Mouse (Mus musculus): Measurements from ENCODE around the gene Cipc. TPM values are rescaled to one million over a fixed set of nuclear protein-coding genes. Genes with fewer than 3 reads are reported as not detected.
A peak's percentile ranks its signal among the peaks of the same experiment; 100 is the strongest.

Gene Cipc
- polyA plus RNA-seq (2016; fragmentation: Nextera tagmentation; extraction: Ambion mirVana) = 29.2 and 31.9 TPM in 2 replicates

- peaks cover 14% of the 10 kb centered on the region for H3K4me1 ChIP-seq
- peak within 1 kb of the TSS; percentile 82 for H3K9ac ChIP-seq
- H3K36me3 ChIP-seq = no peaks in the 10 kb centered on the region
- no peaks in the 10 kb centered on the region for H3K27me3 ChIP-seq
- ATAC-seq (ENCODE audit: insufficient number of reproducible peaks, insufficient read depth, low FRiP score, low TSS enrichment) = peak; percentile 98
- peak within 1 kb of the TSS; percentile 62 for H3K4me3 ChIP-seq
- peak within 1 kb of the TSS; percentile 99 for H3K27ac ChIP-seq
- WGBS = under 1% methylated on average over 64 of the region's 64 CpGs
- H3K4me2 ChIP-seq (replicated peaks) = peak within 1 kb of the TSS; percentile 84
- no peaks in the 10 kb centered on the region for H3K9me3 ChIP-seq
Observed at GRCm38 (mm10) chr12:86946862-86947574, at the start of gene Cipc. Cipc (plus strand) TSS chr12:86947043.

DNA sequence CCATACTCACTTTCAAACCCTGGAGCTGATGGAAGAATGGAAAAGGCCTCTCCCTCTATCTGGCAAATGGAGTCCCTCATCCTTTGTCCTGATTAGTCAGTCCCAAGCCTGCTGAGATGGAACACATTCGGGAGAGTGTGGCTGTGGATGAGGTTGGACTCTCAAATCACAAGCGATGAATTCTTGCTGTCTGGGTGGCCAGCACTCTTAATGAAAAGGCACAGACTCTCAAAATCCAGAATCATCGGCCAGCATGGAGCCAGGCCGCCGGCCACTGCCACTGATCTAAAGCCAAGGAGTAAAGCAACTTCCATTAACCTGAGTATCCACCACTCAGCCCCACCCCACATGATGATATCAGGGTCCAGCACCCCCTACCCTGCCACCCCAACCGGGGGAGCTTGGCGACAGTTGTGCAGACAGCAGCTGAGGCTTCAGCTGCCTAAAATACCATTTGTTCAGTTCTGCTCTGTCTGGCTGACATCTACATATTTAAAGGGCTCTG is 49.0 kb upstream of the Cipc start:
- no peaks in the 10 kb centered on the region for H3K27me3 ChIP-seq
- peak overlapping the region; percentile 99 for H3K27ac ChIP-seq
- no peak overlapping the region for H3K4me2 ChIP-seq (replicated peaks)
- ATAC-seq (ENCODE audit: insufficient number of reproducible peaks, insufficient read depth, low FRiP score, low TSS enrichment) = no peak
- WGBS = 54% methylated on average over 7 of the region's 7 CpGs
- no peaks in the 10 kb centered on the region for H3K9me3 ChIP-seq
- H3K4me3 ChIP-seq = no peak overlapping the region
- no peaks in the 10 kb centered on the region for H3K36me3 ChIP-seq
- H3K9ac ChIP-seq = no peak overlapping the region
- H3K4me1 ChIP-seq = peaks cover 72% of the 10 kb centered on the region

GRCm38 (mm10) chr12:86898448-86898847 is 48.4 kb upstream of the Cipc start:
- WGBS = 58% methylated on average over 3 of the region's 3 CpGs
- H3K4me2 ChIP-seq (replicated peaks) = no peak overlapping the region
- ATAC-seq (ENCODE audit: insufficient number of reproducible peaks, insufficient read depth, low FRiP score, low TSS enrichment) = no peak
- no peaks in the 10 kb centered on the region for H3K9me3 ChIP-seq
- no peak overlapping the region for H3K4me3 ChIP-seq
- H3K9ac ChIP-seq = no peak overlapping the region
- H3K4me1 ChIP-seq = peaks cover 66% of the 10 kb centered on the region
- H3K27me3 ChIP-seq = no peaks in the 10 kb centered on the region
- H3K36me3 ChIP-seq = no peaks in the 10 kb centered on the region
- H3K27ac ChIP-seq = peak overlapping the region; percentile 99

GRCm38 (mm10) chr12:86899461-86900179 is 47.2 kb upstream of the Cipc start:
- WGBS = 23% methylated on average over 11 of the region's 11 CpGs
- peaks cover 71% of the 10 kb centered on the region for H3K4me1 ChIP-seq
- ATAC-seq (ENCODE audit: insufficient number of reproducible peaks, insufficient read depth, low FRiP score, low TSS enrichment) = no peak
- no peaks in the 10 kb centered on the region for H3K9me3 ChIP-seq
- H3K27ac ChIP-seq = peak overlapping the region; percentile 77
- H3K27me3 ChIP-seq = no peaks in the 10 kb centered on the region
- no peaks in the 10 kb centered on the region for H3K36me3 ChIP-seq
- H3K9ac ChIP-seq = no peak overlapping the region
- H3K4me3 ChIP-seq = no peak overlapping the region
- H3K4me2 ChIP-seq (replicated peaks) = no peak overlapping the region

GRCm38 (mm10) chr12:86903828-86904806 is 42.7 kb upstream of the Cipc start:
- Histone ChIP-seq H3K27me3 (no peaks in the 10 kb centered on the region), H3K9ac (no peak overlapping the region), H3K4me1 (peaks cover 42% of the 10 kb centered on the region), H3K4me2 (replicated peaks) (no peak overlapping the region), H3K27ac (no peak overlapping the region), H3K36me3 (no peaks in the 10 kb centered on the region), H3K4me3 (no peak overlapping the region), H3K9me3 (no peaks in the 10 kb centered on the region)
- 83% methylated on average over 11 of the region's 11 CpGs for WGBS
- no peak for ATAC-seq (ENCODE audit: insufficient number of reproducible peaks, insufficient read depth, low FRiP score, low TSS enrichment)

GRCm38 (mm10) chr12:86905203-86905602 is 41.6 kb upstream of the Cipc start:
- no peaks in the 10 kb centered on the region for H3K36me3 ChIP-seq
- H3K27me3 ChIP-seq = no peaks in the 10 kb centered on the region
- H3K4me2 ChIP-seq (replicated peaks) = no peak overlapping the region
- no peak overlapping the region for H3K4me3 ChIP-seq
- no peak for ATAC-seq (ENCODE audit: insufficient number of reproducible peaks, insufficient read depth, low FRiP score, low TSS enrichment)
- peaks cover 37% of the 10 kb centered on the region for H3K4me1 ChIP-seq
- H3K9me3 ChIP-seq = no peaks in the 10 kb centered on the region
- WGBS = 12% methylated on average over 4 of the region's 4 CpGs
- no peak overlapping the region for H3K27ac ChIP-seq
- H3K9ac ChIP-seq = no peak overlapping the region

DNA sequence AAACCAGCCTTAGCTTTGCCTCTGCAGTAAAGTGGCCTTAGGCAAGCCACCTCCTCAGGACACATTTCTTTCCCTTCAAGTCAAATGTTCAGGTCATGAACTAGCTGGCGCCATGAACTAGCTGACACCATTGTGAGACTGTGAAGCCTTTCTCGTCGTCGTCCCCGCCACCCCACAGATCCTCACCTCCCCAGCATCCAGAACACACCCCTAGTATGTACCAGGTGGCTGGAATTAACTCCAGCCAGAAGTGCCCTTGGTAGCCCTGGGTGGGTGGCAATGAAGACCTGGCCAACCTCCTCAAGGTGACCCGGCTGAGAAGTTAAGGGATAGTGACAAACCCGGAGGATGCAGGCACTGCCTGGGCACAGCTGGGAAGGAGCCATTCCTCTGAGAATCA is 41.0 kb upstream of the Cipc start:
- Histone ChIP-seq H3K4me2 (replicated peaks) (no peak overlapping the region), H3K27ac (no peak overlapping the region)
- ATAC-seq (ENCODE audit: insufficient number of reproducible peaks, insufficient read depth, low FRiP score, low TSS enrichment) = no peak

DNA sequence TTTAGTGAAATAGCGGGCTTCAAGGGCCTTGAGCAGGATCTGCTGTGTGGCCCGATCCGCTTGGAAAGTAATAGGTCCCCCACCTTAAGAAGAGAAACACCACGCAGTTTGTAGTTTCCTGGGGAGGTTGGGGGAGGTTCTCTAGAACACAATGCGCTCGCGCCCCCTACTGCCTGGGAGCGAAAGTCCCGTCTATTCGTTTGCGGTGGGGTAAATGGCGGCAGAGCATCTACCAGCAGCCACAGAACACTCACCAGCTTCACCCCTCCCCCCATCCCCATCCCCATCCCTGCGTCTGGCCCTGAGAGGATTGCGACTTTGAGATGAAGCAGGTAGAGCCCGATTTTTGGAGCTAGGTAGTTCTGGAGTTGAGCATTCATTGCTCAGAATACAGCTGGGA is 40.4 kb upstream of the Cipc start:
- 5% methylated on average over 15 of the region's 15 CpGs for WGBS
- Histone ChIP-seq H3K36me3 (no peaks in the 10 kb centered on the region), H3K9ac (no peak overlapping the region), H3K9me3 (no peaks in the 10 kb centered on the region), H3K4me3 (no peak overlapping the region), H3K27me3 (no peaks in the 10 kb centered on the region), H3K4me2 (replicated peaks) (no peak overlapping the region; the same call in 1 of the 2 replicates), H3K27ac (no peak overlapping the region), H3K4me1 (peaks cover 28% of the 10 kb centered on the region)
- ATAC-seq (ENCODE audit: insufficient number of reproducible peaks, insufficient read depth, low FRiP score, low TSS enrichment) = 0 out of 2 replicates have a peak, but pooled peaks have one; percentile 30

More for the DNA sequence above, 41.0 kb upstream of the Cipc start:
- H3K9me3 ChIP-seq = no peaks in the 10 kb centered on the region
- H3K27me3 ChIP-seq = no peaks in the 10 kb centered on the region
- H3K36me3 ChIP-seq = no peaks in the 10 kb centered on the region
- 60% methylated on average over 7 of the region's 7 CpGs for WGBS
- H3K4me3 ChIP-seq = no peak overlapping the region
- H3K9ac ChIP-seq = no peak overlapping the region
- peaks cover 30% of the 10 kb centered on the region for H3K4me1 ChIP-seq

DNA sequence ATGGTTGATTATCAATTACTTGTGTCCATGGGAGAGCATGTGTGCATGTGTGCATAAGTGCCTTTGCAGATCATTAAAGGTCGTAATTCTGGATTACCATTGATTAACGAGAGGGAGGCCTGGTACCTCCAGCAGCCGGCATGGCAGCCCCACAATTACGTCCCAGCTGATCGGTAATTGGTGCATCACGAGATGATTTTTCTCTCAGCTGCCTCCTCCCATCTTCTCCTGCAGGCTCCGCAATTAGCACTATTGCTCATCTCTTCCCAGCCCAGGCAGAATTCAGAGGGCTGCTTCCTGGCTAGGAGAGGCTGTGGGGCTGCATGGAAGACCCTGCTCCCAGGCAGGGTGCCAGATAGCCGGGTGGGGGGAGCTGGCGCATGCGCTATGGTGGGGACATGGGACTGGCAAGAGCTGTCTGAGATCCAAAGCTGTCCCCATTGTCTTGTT is 35.3 kb upstream of the Cipc start:
- Histone ChIP-seq H3K36me3 (no peaks in the 10 kb centered on the region), H3K9me3 (no peaks in the 10 kb centered on the region), H3K27ac (peak overlapping the region; percentile 54; the same call in 1 of the 2 replicates), H3K4me2 (replicated peaks) (no peak overlapping the region), H3K9ac (no peak overlapping the region), H3K4me3 (no peak overlapping the region), H3K27me3 (0 out of 2 replicates have a peak, but pooled peaks cover 6% of the 10 kb centered on the region), H3K4me1 (peaks cover 29% of the 10 kb centered on the region)
- 41% methylated on average over 10 of the region's 10 CpGs for WGBS
- ATAC-seq (ENCODE audit: insufficient number of reproducible peaks, insufficient read depth, low FRiP score, low TSS enrichment) = 0 out of 2 replicates have a peak, but pooled peaks have one; percentile 22

GRCm38 (mm10) chr12:86912335-86913093 is 34.3 kb upstream of the Cipc start:
- H3K27me3 ChIP-seq = 0 out of 2 replicates have a peak, but pooled peaks cover 6% of the 10 kb centered on the region
- no peak overlapping the region for H3K4me3 ChIP-seq

More at GRCm38 (mm10) chr12:86912335-86913093, 34.3 kb upstream of the Cipc start:
- ATAC-seq (ENCODE audit: insufficient number of reproducible peaks, insufficient read depth, low FRiP score, low TSS enrichment) = no peak
- no peaks in the 10 kb centered on the region for H3K36me3 ChIP-seq
- H3K4me1 ChIP-seq = peaks cover 29% of the 10 kb centered on the region
- H3K27ac ChIP-seq = 0 out of 2 replicates have a peak overlapping the region, but pooled peaks have one; percentile 54
- 5% methylated on average over 22 of the region's 22 CpGs for WGBS
- no peaks in the 10 kb centered on the region for H3K9me3 ChIP-seq
- peak overlapping the region; percentile 34 for H3K4me2 ChIP-seq (replicated peaks)
- H3K9ac ChIP-seq = no peak overlapping the region
